Mouse (Mus musculus) testis, postnatal 14 days (tissue): Measurements from ENCODE around the gene Nf1.
"Not testable (repeated sequence)": the region's sequence is repeated elsewhere in the genome, so short reads cannot be mapped to it uniquely, and the experiment has no call there.

ENCODE experiments used
- DNase-seq: peaks from one replicate; pipeline ENCODE4 v3.0.0; 2021; ENCODE audit warnings: low spot score

Gene Nf1

GRCm38 (mm10) chr11:79339234-79339807 is at the start of gene Nf1:
Nf1 (plus strand) TSS chr11:79339693.
- peak; percentile 97 for DNase-seq

GRCm38 (mm10) chr11:79290473-79290872 is 49.0 kb upstream of the Nf1 start:
- no peak for DNase-seq

- no peak for DNase-seq
Measured at GRCm38 (mm10) chr11:79291651-79292050, 47.8 kb upstream of the Nf1 start.

- DNase-seq = no peak
Measured at GRCm38 (mm10) chr11:79292130-79292529, 47.4 kb upstream of the Nf1 start.

GRCm38 (mm10) chr11:79293025-79293424 is 46.5 kb upstream of the Nf1 start:
- DNase-seq = no peak

- DNase-seq = no peak
Measured at GRCm38 (mm10) chr11:79293971-79294370, 45.5 kb upstream of the Nf1 start.

GRCm38 (mm10) chr11:79296167-79296566 is 43.3 kb upstream of the Nf1 start:
- DNase-seq = no peak

GRCm38 (mm10) chr11:79296856-79297491 is 42.5 kb upstream of the Nf1 start, which contains the start of gene Gm9964:
Gm9964 (minus strand) TSS chr11:79296906.
- no peak for DNase-seq

- no peak for DNase-seq
Measured at GRCm38 (mm10) chr11:79299719-79300431, 39.6 kb upstream of the Nf1 start.

GRCm38 (mm10) chr11:79303109-79303508 is 36.4 kb upstream of the Nf1 start:
- DNase-seq = no peak

- DNase-seq = not testable (repeated sequence)
Measured at GRCm38 (mm10) chr11:79304245-79304644, 35.2 kb upstream of the Nf1 start.

- no peak for DNase-seq
Measured at GRCm38 (mm10) chr11:79305697-79306340, 33.7 kb upstream of the Nf1 start.

GRCm38 (mm10) chr11:79306510-79306909 is 33.0 kb upstream of the Nf1 start:
- DNase-seq = no peak

- no peak for DNase-seq
Measured at GRCm38 (mm10) chr11:79306996-79307395, 32.5 kb upstream of the Nf1 start.

GRCm38 (mm10) chr11:79307560-79308200 is 31.8 kb upstream of the Nf1 start:
- DNase-seq = no peak

GRCm38 (mm10) chr11:79310467-79310866 is 29.0 kb upstream of the Nf1 start:
- no peak for DNase-seq

GRCm38 (mm10) chr11:79316807-79317345 is 22.6 kb upstream of the Nf1 start:
- no peak for DNase-seq

- DNase-seq = peak; percentile 53
Measured at GRCm38 (mm10) chr11:79319807-79320206, 19.7 kb upstream of the Nf1 start.

GRCm38 (mm10) chr11:79323985-79324685 is 15.4 kb upstream of the Nf1 start:
- no peak for DNase-seq

- DNase-seq = no peak
Measured at GRCm38 (mm10) chr11:79325663-79326062, 13.8 kb upstream of the Nf1 start.

GRCm38 (mm10) chr11:79327106-79327505 is 12.4 kb upstream of the Nf1 start:
- DNase-seq = no peak
